Mouse (Mus musculus) lung, postnatal 10 days (tissue): Measurements from ENCODE around the gene Bscl2.
"Not testable (repeated sequence)": the region's sequence is repeated elsewhere in the genome, so short reads cannot be mapped to it uniquely, and the experiment has no call there.

Experiments used
- DNase-seq: peaks from one replicate; pipeline ENCODE4 v3.0.0; 2021

Gene Bscl2

GRCm38 (mm10) chr19:8872266-8872840 is 35.1 kb downstream of the Bscl2 start:
- no peak for DNase-seq

DNA sequence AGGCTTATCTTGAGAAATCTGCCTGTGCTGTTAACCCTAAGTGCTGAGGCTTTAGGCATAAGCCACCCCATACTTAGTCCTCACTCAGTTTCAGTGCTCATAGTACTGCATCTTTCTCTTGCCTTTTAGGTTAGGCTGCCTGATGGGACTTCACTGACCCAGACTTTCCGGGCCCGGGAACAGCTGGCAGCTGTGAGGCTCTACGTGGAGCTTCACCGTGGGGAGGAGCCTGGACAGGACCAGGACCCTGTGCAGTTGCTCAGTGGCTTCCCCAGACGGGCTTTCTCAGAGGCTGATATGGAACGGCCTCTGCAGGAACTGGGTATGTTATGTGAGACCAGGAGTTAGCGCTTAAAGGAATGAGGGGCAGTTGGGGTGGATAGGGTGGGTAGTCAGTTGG is 37.8 kb downstream of the Bscl2 start:
- DNase-seq = no peak

GRCm38 (mm10) chr19:8880311-8881033 is 43.2 kb downstream of the Bscl2 start, which contains the start of gene Uqcc3:
Uqcc3 (minus strand) TSS chr19:8880923.
- DNase-seq = peak; percentile 95

DNA sequence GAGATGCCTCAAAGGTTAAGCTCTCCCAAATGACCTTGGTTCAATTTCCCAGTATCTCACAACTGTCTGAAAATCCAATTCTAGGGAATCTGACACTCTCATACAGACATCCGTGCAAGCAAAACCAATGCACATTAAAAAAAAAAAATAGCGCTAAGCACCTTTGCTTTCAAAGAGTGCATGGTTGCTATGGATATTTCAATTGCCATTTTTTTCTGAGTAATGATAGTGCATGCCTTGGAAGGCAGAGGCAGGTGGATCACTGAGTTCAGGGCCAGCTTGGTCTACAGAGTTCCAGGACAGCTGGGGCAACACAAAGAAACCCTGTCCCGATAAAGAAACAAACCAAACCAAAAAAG is 43.7 kb downstream of the Bscl2 start:
- no peak for DNase-seq

DNA sequence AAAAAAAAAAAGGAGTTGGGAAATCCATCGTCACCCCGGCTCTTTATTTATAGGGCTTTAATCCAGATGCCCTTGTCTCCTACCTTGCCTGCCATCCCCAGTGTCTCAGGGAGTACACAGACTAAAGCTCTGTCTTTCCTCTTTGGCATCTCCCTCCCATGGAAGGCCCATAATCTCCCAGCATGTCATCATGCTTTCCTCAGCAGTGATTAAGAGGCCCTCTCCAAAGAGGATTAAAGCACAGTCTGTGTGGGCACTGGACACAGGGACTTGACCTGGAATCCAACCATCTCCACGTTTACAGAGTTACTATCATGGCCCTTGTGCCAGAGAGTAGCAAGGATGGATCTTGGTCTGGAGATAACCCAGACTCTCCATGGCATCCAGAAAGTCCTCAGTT is 46.3 kb downstream of the Bscl2 start, which contains the start of the genes Lbhd1 and Gm49403:
Lbhd1 (plus strand) TSS at position 117 of the 400 bp plus-strand sequence.
Gm49403 (plus strand) TSS at position 315 of the 400 bp plus-strand sequence.
- no peak for DNase-seq

DNA sequence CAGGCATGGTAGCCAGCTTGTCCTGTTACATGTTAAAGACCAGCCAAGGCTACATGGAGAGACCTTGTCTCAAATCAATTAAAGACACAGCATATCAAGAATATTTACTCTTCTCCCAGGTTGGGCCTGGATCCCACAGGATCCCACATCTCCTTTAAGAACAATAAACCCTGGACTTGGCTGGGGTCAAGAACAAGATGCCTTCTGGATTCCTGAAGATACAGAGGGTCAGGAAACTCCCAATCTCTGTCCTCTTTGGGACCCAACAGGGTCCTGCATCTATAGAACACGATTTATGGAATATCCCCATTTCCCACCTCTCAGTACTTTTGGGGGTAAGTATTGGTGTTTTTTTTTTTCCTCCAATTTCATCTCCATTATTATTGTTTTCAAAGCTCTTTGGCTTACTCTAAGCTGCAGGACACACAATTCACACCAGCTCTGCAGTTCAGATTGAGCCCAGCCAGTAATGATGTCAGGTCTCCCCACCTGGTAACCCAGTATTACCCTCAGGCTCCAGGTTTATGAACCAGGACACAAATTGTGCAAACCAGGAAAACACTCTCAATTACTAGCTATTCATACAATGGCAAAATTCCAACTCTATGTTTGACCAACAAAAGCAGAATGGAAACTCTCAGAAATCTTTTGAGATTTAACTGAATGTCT is 49.8 kb downstream of the Bscl2 start:
- no peak for DNase-seq

GRCm38 (mm10) chr19:8887585-8888463 is 50.6 kb downstream of the Bscl2 start:
- no peak for DNase-seq

- peak; percentile 98 for DNase-seq
These were observed 51.5 kb downstream of the Bscl2 start, which contains the start of the genes 1810009A15Rik and Gm49416 for GRCm38 (mm10) chr19:8888511-8889385. 1810009A15Rik (plus strand) TSS chr19:8888853. Gm49416 (plus strand) TSS chr19:8888926.

DNA sequence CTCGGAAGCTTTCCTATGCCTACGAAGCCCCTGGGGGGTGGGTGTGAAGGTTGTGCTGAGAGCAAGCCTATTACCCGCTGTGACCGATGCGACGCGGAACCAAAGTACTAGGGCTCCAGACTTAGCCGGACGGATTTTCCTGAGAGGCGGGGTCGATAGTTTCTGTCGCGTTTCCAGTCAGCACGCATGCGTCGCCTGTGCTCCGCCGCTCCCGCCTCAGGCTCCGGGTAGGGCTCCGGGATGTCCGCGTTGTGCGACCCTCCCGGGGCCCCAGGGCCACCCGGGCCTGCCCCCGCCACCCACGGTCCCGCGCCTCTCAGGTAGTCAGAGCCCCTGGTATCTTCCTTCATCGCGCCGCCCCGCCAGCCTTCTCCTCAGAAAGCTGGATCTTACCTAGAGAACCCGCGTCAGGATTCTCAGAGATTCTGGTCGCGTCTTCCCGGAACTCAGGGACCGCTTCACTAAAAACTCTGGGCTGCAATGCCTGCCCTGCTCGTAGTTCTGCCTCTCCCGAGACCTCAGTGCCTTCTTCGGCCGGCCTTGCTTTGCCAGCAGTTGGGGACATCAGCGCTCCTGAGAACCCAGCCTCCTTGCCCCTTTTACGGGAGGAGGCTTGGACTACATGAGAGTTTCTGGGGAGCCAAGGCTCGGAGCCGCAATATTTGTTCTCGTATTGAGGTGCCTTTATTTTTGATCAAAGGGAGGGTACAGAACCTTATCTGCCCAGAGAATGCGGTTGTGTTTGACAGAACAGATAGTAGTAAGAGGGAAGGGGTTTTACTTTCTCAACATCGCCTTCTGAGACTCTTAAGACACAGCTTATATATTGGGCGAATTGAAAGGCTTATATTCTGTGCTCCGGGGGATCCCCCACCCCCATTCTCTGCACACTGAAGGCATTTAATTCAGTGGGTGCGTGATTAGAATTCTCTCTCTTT is 55.8 kb downstream of the Bscl2 start, which contains the start of gene Ints5:
Ints5 (plus strand) TSS at position 177 of the 938 bp plus-strand sequence.
- peak; percentile 92 for DNase-seq

- no peak for DNase-seq
These were observed 58.2 kb downstream of the Bscl2 start for GRCm38 (mm10) chr19:8895397-8895960.

- not testable (repeated sequence) for DNase-seq
These were observed 59.0 kb downstream of the Bscl2 start for GRCm38 (mm10) chr19:8896231-8896630.

- peak; percentile 78 for DNase-seq
These were observed 60.1 kb downstream of the Bscl2 start for GRCm38 (mm10) chr19:8897211-8897864.

GRCm38 (mm10) chr19:8897865-8898495 is 60.7 kb downstream of the Bscl2 start, which contains the start of gene Ganab:
Ganab (plus strand) TSS chr19:8898071.
- peak; percentile 98 for DNase-seq
